Mouse (Mus musculus): ENCODE measurements around the gene Olfr97.

DNA sequence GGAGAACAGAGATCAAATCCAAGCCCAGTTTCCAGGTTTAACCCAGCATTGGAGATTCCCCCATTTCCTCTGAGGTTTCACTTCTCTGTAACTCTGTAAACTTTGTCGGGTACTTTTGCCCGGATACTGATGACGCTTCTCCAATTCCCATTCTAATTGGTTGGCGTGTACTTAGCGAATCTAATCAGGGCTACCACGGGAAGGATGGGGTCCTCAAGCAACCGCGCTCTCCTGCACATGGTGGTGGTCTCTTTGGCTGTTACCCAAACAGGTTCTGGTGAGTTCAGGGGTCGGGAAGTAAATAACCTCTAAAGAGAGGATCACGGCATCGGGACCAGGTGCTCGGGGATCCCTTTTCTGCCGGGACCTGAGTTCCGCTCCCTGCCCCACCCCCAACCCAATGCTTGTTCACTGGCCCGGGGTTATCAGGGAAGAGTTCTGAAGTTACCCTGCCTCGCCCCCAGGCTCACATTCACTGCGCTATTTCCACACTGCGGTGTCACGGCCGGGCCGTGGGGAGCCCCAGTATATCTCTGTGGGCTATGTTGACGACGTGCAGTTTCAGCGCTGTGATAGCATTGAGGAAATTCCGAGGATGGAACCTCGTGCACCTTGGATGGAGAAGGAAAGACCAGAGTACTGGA, 33.0 kb upstream of the Olfr97 start, which contains the start of gene H2-M3:
- no peak for TF ChIP-seq CTCF (IDR thresholded peaks at IDR 0.05; ENCODE audit: low read depth)
- no peak for TF ChIP-seq EP300 (IDR thresholded peaks at IDR 0.05; ENCODE audit: low read depth)
